Mouse (Mus musculus): ENCODE results near the gene Flnc.

Flnc gene

GRCm38 (mm10) chr6:29484716-29485559, 51.9 kb downstream of the Flnc start:
- DNase-seq (ENCODE audit: low spot score in 2 of 2), result peak in 1 of 2 experiments; percentile 59

GRCm38 (mm10) chr6:29485951-29486350, 52.9 kb downstream of the Flnc start:
- no peak for DNase-seq (ENCODE audit: low spot score in 2 of 2)

GRCm38 (mm10) chr6:29494101-29494500, 61.0 kb downstream of the Flnc start:
- no peak for DNase-seq (ENCODE audit: low spot score in 2 of 2)

- no peak for DNase-seq (ENCODE audit: low spot score in 2 of 2)
Measured at GRCm38 (mm10) chr6:29496270-29496669, 63.2 kb downstream of the Flnc start.

GRCm38 (mm10) chr6:29497791-29498190, 64.7 kb downstream of the Flnc start:
- DNase-seq (ENCODE audit: low spot score in 2 of 2), result no peak

- DNase-seq (ENCODE audit: low spot score in 2 of 2), result no peak
Measured at GRCm38 (mm10) chr6:29500177-29500576, 67.1 kb downstream of the Flnc start.

GRCm38 (mm10) chr6:29500810-29501209, 67.8 kb downstream of the Flnc start:
- no peak for DNase-seq (ENCODE audit: low spot score in 2 of 2)

- DNase-seq (ENCODE audit: low spot score in 2 of 2), result no peak
Measured at GRCm38 (mm10) chr6:29501599-29501998, 68.5 kb downstream of the Flnc start.

GRCm38 (mm10) chr6:29505493-29505892, 72.4 kb downstream of the Flnc start:
- DNase-seq (ENCODE audit: low spot score in 2 of 2), result no peak

- DNase-seq (ENCODE audit: low spot score in 2 of 2), result no peak
Measured at GRCm38 (mm10) chr6:29506834-29507233, 73.8 kb downstream of the Flnc start.

- DNase-seq (ENCODE audit: low spot score in 2 of 2), result no peak
Measured at GRCm38 (mm10) chr6:29507447-29508309, 74.6 kb downstream of the Flnc start, which contains the start of gene Kcp. Kcp (minus strand) TSS chr6:29507952.

GRCm38 (mm10) chr6:29509086-29509485, 76.0 kb downstream of the Flnc start:
- no peak for DNase-seq (ENCODE audit: low spot score in 2 of 2)

Measured in frontal cortex, postnatal 10 days (tissue).